Mouse (Mus musculus) MEL-GATA-1-ER (cell line): ENCODE results near the gene Fgr.

Experiments
- DNase-seq: peaks from one replicate; pipeline ENCODE4 v3.0.0-alpha.2; 2012; ENCODE audit warnings: low read depth; ENCODE audit errors: extremely low read depth

Fgr gene

DNA sequence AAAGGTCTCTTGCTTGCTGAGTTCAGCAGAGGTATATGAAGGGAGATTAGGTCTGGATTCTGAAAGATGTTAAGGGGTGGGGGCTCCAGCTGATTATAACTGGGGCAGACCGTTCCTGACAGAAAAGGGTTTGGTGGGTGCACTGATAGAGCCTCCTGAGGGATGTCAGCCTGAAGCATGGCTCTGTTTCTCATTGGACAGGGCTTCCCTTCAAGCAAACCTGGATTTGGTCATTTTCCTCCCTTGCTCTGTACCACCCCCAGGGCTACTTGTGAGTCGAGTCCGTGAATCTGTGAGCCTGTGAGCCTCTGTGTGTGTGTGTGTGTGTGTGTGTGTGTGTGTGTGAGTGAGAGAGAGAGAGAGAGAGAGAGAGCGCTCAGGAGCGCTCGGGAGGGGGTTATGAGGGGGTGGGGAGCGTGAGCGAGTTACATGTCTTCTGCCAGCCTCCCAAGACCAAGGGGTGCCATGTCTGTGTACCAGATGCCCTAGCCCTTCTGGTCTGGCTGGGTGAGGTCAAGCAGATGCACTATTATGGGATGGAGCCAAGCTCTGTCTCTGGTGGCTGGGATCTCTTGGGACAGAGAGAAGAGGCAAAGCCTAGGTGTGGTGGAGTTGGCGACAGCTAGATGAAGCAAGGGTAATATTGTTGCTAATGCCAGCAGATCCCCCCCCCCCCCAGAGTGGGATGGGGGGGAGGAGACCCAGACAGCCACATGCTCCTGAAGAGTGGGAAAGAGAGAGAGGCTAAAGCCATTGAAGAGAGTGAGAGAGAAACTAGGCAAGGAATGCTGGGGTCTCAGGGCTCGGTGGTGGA lies 41.2 kb downstream of the Fgr start:
- DNase-seq = no peak

GRCm38 (mm10) chr4:133015710-133016651 lies 42.1 kb downstream of the Fgr start:
- DNase-seq = no peak

DNA sequence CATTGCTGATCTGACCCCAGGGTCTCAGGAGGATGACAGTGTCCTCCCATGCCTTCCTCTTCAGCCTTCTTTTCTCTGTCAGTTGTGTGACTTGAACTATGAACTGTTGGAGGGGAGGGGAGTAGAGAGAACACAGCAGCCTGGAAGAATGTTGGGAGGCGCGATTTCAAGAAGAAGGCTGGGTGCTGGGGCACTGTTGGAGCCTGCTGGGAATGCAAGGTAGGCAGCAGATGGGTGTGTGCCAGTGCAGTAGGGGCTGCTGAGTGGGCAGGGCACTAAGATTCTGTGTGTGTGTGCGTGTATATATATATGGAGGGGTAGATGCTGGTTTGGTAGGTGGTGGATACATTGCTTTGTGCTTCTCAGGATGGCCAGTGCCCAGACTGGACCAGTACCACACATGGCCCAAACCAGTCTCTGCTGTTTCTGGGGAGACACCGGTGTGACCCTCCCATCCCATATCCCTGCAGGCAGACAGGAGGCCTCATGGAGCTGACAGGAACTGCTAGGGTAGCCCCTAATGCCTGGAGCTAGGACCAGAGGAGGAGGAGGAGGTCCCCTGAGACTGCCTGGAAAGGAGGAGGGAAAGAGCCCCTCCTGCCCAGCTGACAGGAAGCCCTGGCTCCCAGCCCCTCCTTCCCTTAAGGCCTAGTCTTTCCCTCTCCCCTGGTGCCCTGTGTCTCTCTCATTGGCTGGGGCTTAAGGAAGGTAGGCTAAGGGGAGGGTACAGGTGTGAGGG lies 43.0 kb downstream of the Fgr start:
- DNase-seq = no peak

GRCm38 (mm10) chr4:133017597-133018262 lies 43.8 kb downstream of the Fgr start:
- DNase-seq = no peak

DNA sequence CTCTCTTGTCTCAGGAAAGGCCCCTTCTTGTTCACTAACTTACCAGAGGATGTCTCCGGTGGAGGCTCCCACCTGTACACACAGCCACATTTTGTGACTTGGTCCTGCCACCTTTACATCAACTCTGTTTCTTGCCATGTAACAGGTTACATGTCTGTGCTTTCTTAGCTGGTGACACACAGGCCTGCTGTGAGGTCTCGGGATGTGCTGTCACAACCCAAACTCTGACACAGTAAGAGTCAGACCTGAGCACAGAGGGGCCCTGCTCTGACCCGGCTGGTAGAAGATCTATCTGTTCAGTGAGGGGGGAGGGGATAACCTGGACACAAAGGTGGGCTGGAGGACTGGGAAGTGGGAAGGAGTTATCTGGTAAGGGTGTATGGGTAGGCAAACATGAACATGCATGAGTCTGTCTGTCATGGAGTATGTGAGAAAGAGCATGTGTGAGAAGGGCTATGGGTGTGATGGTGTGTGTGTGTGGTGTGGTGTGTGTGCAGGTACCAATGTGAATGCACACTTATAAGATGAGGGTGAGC lies 44.4 kb downstream of the Fgr start:
- DNase-seq = no peak

DNA sequence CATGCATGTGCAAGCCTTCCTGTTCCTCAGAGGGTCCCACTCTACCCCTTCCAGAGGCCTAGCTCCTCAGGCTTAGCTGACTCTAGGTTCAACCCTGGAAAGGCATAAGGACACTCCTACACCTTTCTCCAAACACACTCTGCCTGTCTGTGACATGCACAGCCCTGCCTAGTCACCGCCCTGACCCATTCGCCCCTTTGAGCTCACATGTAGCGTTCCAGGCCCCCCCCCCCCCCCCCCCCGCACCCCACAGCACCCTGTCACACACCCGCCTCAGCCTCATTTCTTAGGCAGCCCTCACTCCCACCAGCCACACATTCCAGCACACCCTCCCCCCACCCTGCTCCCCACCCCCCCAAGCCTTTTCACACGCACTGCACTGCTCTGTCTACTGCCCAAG lies 46.8 kb downstream of the Fgr start:
- DNase-seq = no peak

GRCm38 (mm10) chr4:133021181-133021671 lies 47.3 kb downstream of the Fgr start:
- no peak for DNase-seq

GRCm38 (mm10) chr4:133022217-133022616 lies 48.3 kb downstream of the Fgr start:
- DNase-seq = no peak

- no peak for DNase-seq
Observed at GRCm38 (mm10) chr4:133022954-133023635, 49.2 kb downstream of the Fgr start.

GRCm38 (mm10) chr4:133023636-133024035 lies 49.7 kb downstream of the Fgr start:
- DNase-seq = no peak

- no peak for DNase-seq
Observed at GRCm38 (mm10) chr4:133024404-133024803, 50.5 kb downstream of the Fgr start.

DNA sequence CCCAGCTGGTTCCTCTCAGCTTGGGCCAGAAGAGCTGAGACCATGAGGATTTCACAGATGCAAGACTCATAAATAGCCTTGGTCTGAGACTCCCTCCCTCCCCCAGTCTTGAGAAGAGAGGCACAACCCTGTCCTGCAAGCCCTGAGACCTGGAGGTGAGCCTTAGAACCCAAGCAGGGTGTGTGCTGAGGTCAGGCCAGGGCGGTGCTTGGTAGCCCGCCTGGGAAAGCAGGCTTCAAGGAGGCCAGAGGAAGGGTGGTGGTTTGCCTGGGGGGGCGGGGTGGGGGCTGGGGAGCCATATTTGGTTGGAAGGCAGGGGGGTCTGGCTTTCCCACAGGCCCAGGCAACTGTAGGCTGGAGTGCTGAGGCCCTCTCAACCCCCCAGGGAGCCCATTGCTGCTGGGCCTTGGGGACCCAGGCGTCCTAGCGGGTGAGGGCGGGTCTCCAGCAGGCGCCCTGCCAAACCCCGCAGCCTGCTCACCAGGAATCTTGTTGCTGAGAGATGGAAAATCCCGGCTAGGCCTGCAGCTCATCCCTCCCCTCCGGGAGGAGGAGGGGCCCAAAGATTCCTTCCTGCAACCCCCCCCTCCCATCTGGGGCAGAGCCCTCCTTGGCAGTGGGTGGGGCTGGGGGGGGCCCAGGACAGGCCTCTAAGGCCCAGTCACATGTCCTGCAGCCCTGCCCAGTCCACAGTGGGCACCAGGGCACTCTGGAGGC lies 51.2 kb downstream of the Fgr start:
- DNase-seq = no peak

DNA sequence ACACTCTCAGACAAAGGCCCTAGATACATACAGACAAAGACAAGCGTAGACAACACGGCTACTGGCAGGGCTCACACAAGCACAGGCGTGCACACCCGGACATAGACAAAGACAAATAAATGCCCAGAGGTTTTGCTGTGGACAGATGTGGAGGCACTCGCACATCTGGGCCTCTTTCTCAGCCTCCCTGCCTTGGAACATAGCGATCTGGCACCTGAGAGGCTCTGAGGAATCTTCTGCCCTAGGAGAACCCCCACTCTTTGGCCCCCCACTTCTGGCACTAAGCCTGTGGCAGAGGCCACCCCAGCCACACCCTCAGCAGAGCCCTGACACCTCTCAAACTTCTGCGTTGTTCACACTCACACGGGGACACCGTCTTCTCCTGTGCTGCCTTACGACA lies 52.4 kb downstream of the Fgr start:
- no peak for DNase-seq

GRCm38 (mm10) chr4:133026826-133027375 lies 53.0 kb downstream of the Fgr start:
- no peak for DNase-seq

DNA sequence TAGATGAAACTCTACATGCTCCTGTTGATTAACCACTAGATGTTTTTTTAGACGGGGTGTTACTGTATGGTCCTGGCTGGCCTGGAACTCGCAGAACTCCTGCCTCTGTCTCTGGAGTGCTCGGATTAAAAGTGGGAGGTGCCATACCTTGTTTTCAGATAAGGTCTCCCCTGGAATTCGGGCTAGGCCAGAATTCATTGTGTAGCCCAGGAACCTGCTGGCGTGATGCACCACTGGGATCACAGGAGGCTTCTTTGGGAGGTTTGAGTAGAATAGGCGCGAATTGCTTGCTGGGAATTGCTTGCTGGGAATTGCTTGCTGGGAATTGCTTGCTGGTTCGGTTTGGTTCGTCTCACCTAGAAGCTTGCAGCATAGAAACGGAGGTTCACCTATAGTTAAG lies 53.8 kb downstream of the Fgr start:
- DNase-seq = no peak

DNA sequence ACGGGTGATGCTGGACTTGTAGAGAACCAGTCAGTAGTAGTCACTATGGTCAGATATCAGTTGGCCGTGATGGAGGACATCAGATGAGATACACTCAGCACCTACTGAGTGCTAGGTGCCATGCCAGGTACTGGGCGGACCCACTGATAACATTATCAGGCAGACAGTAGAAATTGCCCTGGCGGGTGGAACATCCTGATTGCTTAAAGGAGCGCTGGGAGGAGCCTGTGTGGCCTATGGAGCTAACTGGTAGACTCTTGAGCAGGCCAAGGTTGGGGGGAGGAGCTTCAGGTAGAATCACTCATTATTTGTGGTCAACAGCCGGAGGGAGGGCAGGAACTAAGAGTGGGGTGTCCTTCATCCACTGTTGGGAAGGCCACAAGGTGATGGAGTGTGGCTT lies 54.3 kb downstream of the Fgr start:
- DNase-seq = no peak

GRCm38 (mm10) chr4:133028875-133029274 lies 55.0 kb downstream of the Fgr start:
- DNase-seq = no peak

DNA sequence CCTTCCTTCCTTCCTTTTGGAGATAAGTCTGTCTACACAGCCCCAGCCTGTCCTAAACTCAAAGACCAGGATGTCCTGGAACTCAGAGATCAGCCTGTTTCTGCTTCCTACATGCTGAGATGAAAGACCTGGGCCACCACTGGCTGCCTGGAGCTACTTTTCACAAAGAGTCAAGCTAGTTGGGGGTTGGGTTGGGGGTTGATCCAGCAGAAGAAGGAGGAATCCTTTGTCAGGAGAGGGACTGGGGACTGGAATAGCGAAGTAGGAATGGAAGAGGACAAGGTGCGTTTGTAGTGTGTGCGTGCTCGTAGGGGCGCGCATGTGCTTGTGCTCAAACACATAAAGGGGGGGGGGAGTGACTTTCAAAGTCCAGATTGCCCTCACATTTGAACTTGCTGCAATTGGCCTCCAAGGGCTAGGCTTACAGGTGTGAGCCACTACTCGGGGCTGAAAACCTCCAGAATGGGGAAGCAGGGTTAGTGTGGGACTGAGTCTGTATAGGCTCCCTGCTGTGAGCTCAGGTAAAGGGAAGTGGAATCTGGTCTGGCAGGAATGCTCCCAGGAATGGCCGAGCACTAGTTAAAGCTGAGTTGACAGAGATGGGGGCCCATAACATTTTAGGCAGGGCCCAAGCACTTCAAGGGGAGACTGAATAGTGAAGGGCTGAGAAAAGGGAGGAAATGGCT lies 58.7 kb downstream of the Fgr start:
- no peak for DNase-seq

GRCm38 (mm10) chr4:133034478-133034877 lies 60.6 kb downstream of the Fgr start:
- DNase-seq = no peak
